Mouse (Mus musculus): ENCODE measurements around the gene Gm6592. TPM values are rescaled to one million over a fixed set of nuclear protein-coding genes. Genes with fewer than 3 reads are reported as not detected.

Gene Gm6592
- polyA plus RNA-seq, 1 experiment from 2014 or later = not detected

GRCm38 (mm10) chrX:8893182-8893651 is 49.4 kb downstream of the Gm6592 start:
- peak; percentile 82 for ATAC-seq (ENCODE audit: low read depth)
- Histone ChIP-seq H3K4me1 (ENCODE audit: control insufficient read depth, insufficient read depth, low read length) (no peaks in the 10 kb centered on the region), H3K4me2 (ENCODE audit: low read depth, low read length) (peak overlapping the region; percentile 57), H3K27ac (ENCODE audit: low read depth, low read length) (peak overlapping the region; percentile 81), H3K27me3 (ENCODE audit: control insufficient read depth, insufficient read depth, low read length) (no peaks in the 10 kb centered on the region), H3K36me3 (ENCODE audit: control insufficient read depth, insufficient read depth, low read length) (no peaks in the 10 kb centered on the region), H3K4me3 (ENCODE audit: low read depth, low read length) (peak overlapping the region; percentile 59), H3K9me3 (ENCODE audit: control insufficient read depth, low read length) (no peaks in the 10 kb centered on the region), H3K9ac (replicated peaks; ENCODE audit: low read depth, low read length) (peak overlapping the region; percentile 74)
- WGBS = 18% methylated on average over 22 of the region's 42 CpGs

Other genes starting within 250 kb of the Gm6592 start
- not detected in 2 replicates for gene Ssxb8, start 153.2 kb upstream of the Gm6592 start, polyA plus RNA-seq (2014; fragmentation: Nextera tagmentation; extraction: Ambion mirVana)
- gene Ssx9, start 95.6 kb upstream of the Gm6592 start, polyA plus RNA-seq (2014; fragmentation: Nextera tagmentation; extraction: Ambion mirVana) = not detected in 2 replicates
- gene Ssxb5, start 40.3 kb upstream of the Gm6592 start, polyA plus RNA-seq (2014; fragmentation: Nextera tagmentation; extraction: Ambion mirVana) = not detected in 2 replicates
- gene Gm5751, start 30.3 kb downstream of the Gm6592 start, polyA plus RNA-seq (2014; fragmentation: Nextera tagmentation; extraction: Ambion mirVana) = not detected in 2 replicates
- 34.3 and 37.4 TPM in 2 replicates for gene B630019K06Rik, start 48.4 kb downstream of the Gm6592 start, polyA plus RNA-seq (2014; fragmentation: Nextera tagmentation; extraction: Ambion mirVana)
- not detected in 2 replicates for gene Fthl17b, start 119.0 kb downstream of the Gm6592 start, polyA plus RNA-seq (2014; fragmentation: Nextera tagmentation; extraction: Ambion mirVana)
- not detected in 2 replicates for gene Fthl17c, start 132.6 kb downstream of the Gm6592 start, polyA plus RNA-seq (2014; fragmentation: Nextera tagmentation; extraction: Ambion mirVana)
- gene Fthl17d, start 142.8 kb downstream of the Gm6592 start, polyA plus RNA-seq (2014; fragmentation: Nextera tagmentation; extraction: Ambion mirVana) = not detected in 2 replicates
- gene Fthl17e, start 189.5 kb downstream of the Gm6592 start, polyA plus RNA-seq (2014; fragmentation: Nextera tagmentation; extraction: Ambion mirVana) = not detected in 2 replicates
- gene Fthl17f, start 219.0 kb downstream of the Gm6592 start, polyA plus RNA-seq (2014; fragmentation: Nextera tagmentation; extraction: Ambion mirVana) = not detected in 2 replicates

Data from neural tube, embryonic 14.5 days (tissue).